Mouse (Mus musculus): ENCODE measurements around the gene Melk.

Melk gene

GRCm38 (mm10) chr4:44320448-44320847, 19.8 kb downstream of the Melk start:
- in situ Hi-C loops (cut with MboI; ENCODE audit: low pct_unique_long_range_greater_than_20kb in 1 of 2, low sequenced_read_pairs in 2 of 2, unreplicated experiment in 1 of 2), result no loop called here

- in situ Hi-C loops (cut with MboI; ENCODE audit: low pct_unique_long_range_greater_than_20kb in 1 of 2, low sequenced_read_pairs in 2 of 2, unreplicated experiment in 1 of 2), result no loop called here
These were observed 21.4 kb downstream of the Melk start for GRCm38 (mm10) chr4:44322124-44322523.

GRCm38 (mm10) chr4:44325453-44325852, 24.8 kb downstream of the Melk start:
- in situ Hi-C loops (cut with MboI; ENCODE audit: low pct_unique_long_range_greater_than_20kb in 1 of 2, low sequenced_read_pairs in 2 of 2, unreplicated experiment in 1 of 2), result no loop called here

GRCm38 (mm10) chr4:44326721-44327120, 26.0 kb downstream of the Melk start:
- in situ Hi-C loops (cut with MboI; ENCODE audit: low pct_unique_long_range_greater_than_20kb in 1 of 2, low sequenced_read_pairs in 2 of 2, unreplicated experiment in 1 of 2), result no loop called here

- in situ Hi-C loops (cut with MboI; ENCODE audit: low pct_unique_long_range_greater_than_20kb in 1 of 2, low sequenced_read_pairs in 2 of 2, unreplicated experiment in 1 of 2), result no loop called here
These were observed 27.3 kb downstream of the Melk start for GRCm38 (mm10) chr4:44327976-44328375.

DNA sequence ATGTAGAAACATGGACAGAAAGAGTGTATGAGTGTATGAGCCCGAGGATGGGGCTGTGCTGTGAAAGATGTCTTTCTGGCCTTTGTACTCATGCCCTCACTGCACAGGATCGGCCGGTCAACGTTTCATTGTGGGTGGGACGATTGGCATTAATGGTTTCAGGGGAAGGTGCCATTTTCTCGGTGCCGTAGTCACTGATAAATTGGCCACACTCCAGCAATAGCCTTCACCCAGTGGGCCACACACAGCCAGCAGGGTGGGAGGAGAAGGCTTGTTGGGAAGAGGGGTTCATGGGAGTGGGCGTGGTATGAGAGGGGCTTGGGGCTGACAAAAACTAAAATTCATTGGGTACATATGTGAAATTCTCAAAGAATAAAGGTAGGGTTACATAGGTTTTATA, 34.3 kb downstream of the Melk start:
- in situ Hi-C loops (cut with MboI; ENCODE audit: low pct_unique_long_range_greater_than_20kb in 1 of 2, low sequenced_read_pairs in 2 of 2, unreplicated experiment in 1 of 2), result no loop called here

GRCm38 (mm10) chr4:44361670-44362069, 61.0 kb downstream of the Melk start:
- in situ Hi-C loops (cut with MboI; ENCODE audit: low pct_unique_long_range_greater_than_20kb in 1 of 2, low sequenced_read_pairs in 2 of 2, unreplicated experiment in 1 of 2), result no loop called here

GRCm38 (mm10) chr4:44363434-44364013, 62.8 kb downstream of the Melk start:
- in situ Hi-C loops (cut with MboI; ENCODE audit: low pct_unique_long_range_greater_than_20kb in 1 of 2, low sequenced_read_pairs in 2 of 2, unreplicated experiment in 1 of 2), result no loop called here

DNA sequence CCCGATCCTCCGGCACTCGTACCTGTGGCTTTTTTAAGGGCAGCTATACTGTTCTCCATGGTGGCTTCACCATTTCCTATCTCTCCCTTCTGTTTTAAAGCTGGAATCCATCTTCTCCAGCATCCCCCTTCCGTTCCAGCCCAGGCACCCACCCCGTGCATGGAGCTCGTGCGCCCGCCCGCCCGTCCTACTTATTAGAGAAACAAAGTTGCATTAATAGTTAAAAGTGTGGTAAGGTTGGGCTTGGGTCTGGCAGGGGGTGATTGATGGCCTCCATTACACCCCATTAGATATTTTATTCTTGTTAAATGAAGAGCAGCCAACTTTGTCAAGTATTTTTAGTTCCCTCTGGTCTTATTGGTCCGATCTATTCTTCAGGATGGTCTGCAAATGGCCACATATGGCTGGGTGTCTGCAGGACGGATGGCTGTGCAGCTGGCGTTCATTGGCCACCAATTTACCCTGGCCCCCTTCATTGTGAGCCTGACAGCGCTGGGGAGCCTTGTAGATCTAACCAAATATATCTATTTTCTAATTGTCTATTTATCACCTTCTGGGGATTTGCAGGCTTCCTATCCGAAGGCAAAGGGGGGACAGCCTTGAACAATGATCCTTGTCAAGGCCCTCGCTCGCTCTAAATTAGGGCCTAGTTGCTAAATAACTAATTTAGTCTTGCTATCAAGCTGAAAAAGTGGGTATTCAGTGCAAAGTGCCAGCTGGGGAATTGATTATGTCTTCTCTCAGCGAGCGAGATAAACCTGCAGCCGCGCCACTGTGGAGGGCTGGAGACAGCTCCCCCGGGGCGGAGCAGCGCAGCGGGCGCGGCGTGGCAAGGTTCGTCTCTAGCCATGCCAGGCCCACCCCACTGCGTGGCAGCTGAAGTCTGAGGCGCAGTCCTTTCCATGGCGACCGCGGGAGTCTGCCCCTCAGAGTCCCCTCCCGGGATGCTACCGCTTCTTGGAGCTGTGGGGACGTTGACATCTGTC, 91.8 kb downstream of the Melk start:
- in situ Hi-C loops (cut with MboI; ENCODE audit: low pct_unique_long_range_greater_than_20kb in 1 of 2, low sequenced_read_pairs in 2 of 2, unreplicated experiment in 1 of 2), result no loop called here

DNA sequence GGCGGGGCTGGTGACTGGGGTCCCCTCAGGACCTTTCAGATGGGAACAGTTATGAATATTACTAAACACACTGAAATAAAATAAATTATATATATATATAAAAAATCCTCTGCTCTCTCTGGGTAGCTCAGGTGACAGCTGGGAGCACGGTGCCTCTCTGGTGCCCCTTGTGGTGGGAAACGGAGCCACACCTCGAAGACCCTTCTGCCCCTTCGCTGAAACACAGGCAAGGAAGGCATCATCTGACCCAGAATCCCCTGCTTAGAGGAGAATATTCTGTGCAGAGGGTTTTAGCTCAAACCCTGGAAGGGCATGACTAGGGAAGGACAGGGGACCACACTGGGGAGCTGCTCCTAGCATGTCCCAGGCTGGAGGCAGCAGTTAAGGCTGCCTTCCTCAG, 101.9 kb downstream of the Melk start:
- in situ Hi-C loops (cut with MboI; ENCODE audit: low pct_unique_long_range_greater_than_20kb in 1 of 2, low sequenced_read_pairs in 2 of 2, unreplicated experiment in 1 of 2), result no loop called here

GRCm38 (mm10) chr4:44404487-44404886, 103.8 kb downstream of the Melk start:
- in situ Hi-C loops (cut with MboI; ENCODE audit: low pct_unique_long_range_greater_than_20kb in 1 of 2, low sequenced_read_pairs in 2 of 2, unreplicated experiment in 1 of 2), result no loop called here

Data from mouse embryonic stem cell (cell line).